In the genomic region with DNA sequence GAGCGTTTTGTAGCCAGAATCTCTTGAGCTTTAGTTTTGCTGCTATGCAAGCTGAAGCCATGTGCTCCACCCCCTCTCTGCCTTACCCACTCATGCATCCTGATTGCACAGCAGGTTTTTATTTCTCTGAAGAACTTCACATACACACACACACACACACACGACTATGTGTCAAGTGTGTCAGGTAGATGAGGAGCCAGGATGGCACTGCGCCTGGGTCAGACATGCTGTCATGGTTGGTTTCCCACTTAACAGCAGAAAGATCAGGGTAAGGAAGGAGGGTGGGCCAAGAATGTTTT, we compare ENCODE assay signal across 8 mouse cellular contexts. TPM values are rescaled to one million over a fixed set of nuclear protein-coding genes. Genes with fewer than 3 reads are reported as not detected.
DNase-seq lines count a peak whose midpoint lies in the region; ATAC-seq and TF ChIP-seq lines count a peak whose summit lies in the region.
"Had no signal": no experiment of that assay in that cellular context is flagged by ENCODE, and none has a peak within 500 bp of the region (broad histone marks: within the 10 kb centered on the region; RNA-seq: fewer than 3 reads in every experiment).

No protein-coding gene starts in this region.

- H3K9me3 ChIP-seq in forebrain, embryonic 10.5 days = no peaks in the 10 kb centered on the region
- H3K9me3 ChIP-seq in intestine, embryonic 15.5 days = no peaks in the 10 kb centered on the region
- no peaks in the 10 kb centered on the region for H3K9me3 ChIP-seq in neural tube, embryonic 13.5 days

- no peaks in the 10 kb centered on the region for H3K36me3 ChIP-seq in forebrain, embryonic 10.5 days (replicated peaks)
- 0 out of 2 replicates have a peak, but pooled peaks cover 4% of the 10 kb centered on the region for H3K36me3 ChIP-seq in intestine, embryonic 15.5 days
- peaks cover 7% of the 10 kb centered on the region for H3K36me3 ChIP-seq in neural tube, embryonic 13.5 days

- peak overlapping the region; percentile 85 for H3K4me3 ChIP-seq in layer of hippocampus, adult 2 months
- peak overlapping the region; percentile 79 for H3K4me3 ChIP-seq in forebrain, embryonic 10.5 days
- peak overlapping the region; percentile 68 for H3K4me3 ChIP-seq in intestine, embryonic 15.5 days (replicated peaks)
- peak overlapping the region; percentile 49 for H3K4me3 ChIP-seq in neural tube, embryonic 13.5 days

- peaks cover 22% of the 10 kb centered on the region for H3K4me1 ChIP-seq in forebrain, embryonic 10.5 days
- peaks cover 37% of the 10 kb centered on the region for H3K4me1 ChIP-seq in intestine, embryonic 15.5 days (replicated peaks)
- peaks cover 33% of the 10 kb centered on the region for H3K4me1 ChIP-seq in neural tube, embryonic 13.5 days (replicated peaks)

- no peak for DNase-seq in layer of hippocampus, adult 2 months (ENCODE audit: low spot score in 2 of 2)
- DNase-seq in layer of hippocampus, adult 18-20 months (ENCODE audit: low spot score in 2 of 2) = no peak
- no peak for DNase-seq in forebrain, embryonic 10.5 days (ENCODE audit: extremely low spot score, low spot score)
- no peak for DNase-seq in gastrocnemius, postnatal 10 days
- DNase-seq in layer of hippocampus, adult 9-10 months (ENCODE audit: low spot score) = no peak

- 42% methylated on average over 3 of the region's 3 CpGs for WGBS in forebrain, embryonic 10.5 days
- 29% methylated on average over 3 of the region's 3 CpGs for WGBS in intestine, embryonic 15.5 days
- 19% methylated on average over 3 of the region's 3 CpGs for WGBS in neural tube, embryonic 13.5 days

- H3K9ac ChIP-seq in intestine, embryonic 15.5 days = peak overlapping the region; percentile 64; the same call in 1 of the 2 replicates
- H3K9ac ChIP-seq in neural tube, embryonic 13.5 days = peak overlapping the region; percentile 67

- H3K4me2 ChIP-seq in intestine, embryonic 15.5 days (replicated peaks) = peak overlapping the region; percentile 100
- peak overlapping the region; percentile 98 for H3K4me2 ChIP-seq in neural tube, embryonic 13.5 days

- H3K27ac ChIP-seq in layer of hippocampus, adult 2 months = peak overlapping the region; percentile 93
- peak overlapping the region; percentile 75; the same call in 1 of the 2 replicates for H3K27ac ChIP-seq in forebrain, embryonic 10.5 days
- H3K27ac ChIP-seq in intestine, embryonic 15.5 days = peak overlapping the region; percentile 77; the same call in 1 of the 2 replicates
- peak overlapping the region; percentile 85 for H3K27ac ChIP-seq in neural tube, embryonic 13.5 days (replicated peaks)

- TF ChIP-seq CTCF in layer of hippocampus, adult 2 months (conservative IDR thresholded peaks at IDR 0.05) = no peak

- H3K27me3 ChIP-seq in forebrain, embryonic 10.5 days (ENCODE audit: poor library complexity, severe bottlenecking) = peaks cover 51% of the 10 kb centered on the region
- H3K27me3 ChIP-seq in intestine, embryonic 15.5 days (replicated peaks) = no peaks in the 10 kb centered on the region; the same call in 1 of the 2 replicates
- peaks cover 24% of the 10 kb centered on the region for H3K27me3 ChIP-seq in neural tube, embryonic 13.5 days

- no peak for ATAC-seq in intestine, embryonic 15.5 days
- no peak for ATAC-seq in neural tube, embryonic 13.5 days (ENCODE audit: low read depth)

RNA-seq across cellular contexts. Expression of gene Fam217b, which starts 0.8 kb away (rescaled TPM):
- total RNA-seq in layer of hippocampus, adult 2 months (2021) = 10 to 100 TPM; 44.5 TPM
- 10 to 100 TPM; 50.4 to 52.3 TPM for total RNA-seq in layer of hippocampus, adult 18-20 months (2021)
- 1.1 and 1.5 TPM in 2 replicates for polyA plus RNA-seq in forebrain, embryonic 10.5 days (2016; fragmentation: Nextera tagmentation; extraction: Ambion mirVana)
- 4.3 and 5.4 TPM in 2 replicates for polyA plus RNA-seq in intestine, embryonic 15.5 days (2015; fragmentation: Nextera tagmentation; extraction: Ambion mirVana)
- 10.0 and 11.0 TPM in 2 replicates for polyA plus RNA-seq in neural tube, embryonic 13.5 days (2015; fragmentation: Nextera tagmentation; extraction: Ambion mirVana)
- total RNA-seq in gastrocnemius, postnatal 10 days (2021) = 1 to 10 TPM; 6.4 to 8.2 TPM

RNA-seq across cellular contexts. Expression of gene Ppp1r3d, which starts 0.8 kb away (rescaled TPM):
- 1 to 10 TPM; 5.1 to 6.1 TPM for total RNA-seq in layer of hippocampus, adult 2 months (2021)
- total RNA-seq in layer of hippocampus, adult 18-20 months (2021) = 1 to 10 TPM; 5.7 to 6.2 TPM
- polyA plus RNA-seq in forebrain, embryonic 10.5 days (2016; fragmentation: Nextera tagmentation; extraction: Ambion mirVana) = 0.66 and 0.68 TPM in 2 replicates
- polyA plus RNA-seq in intestine, embryonic 15.5 days (2015; fragmentation: Nextera tagmentation; extraction: Ambion mirVana) = 5.0 and 5.6 TPM in 2 replicates
- polyA plus RNA-seq in neural tube, embryonic 13.5 days (2015; fragmentation: Nextera tagmentation; extraction: Ambion mirVana) = 4.8 and 5.2 TPM in 2 replicates
- 10 to 100 TPM; 10.3 to 11.6 TPM for total RNA-seq in gastrocnemius, postnatal 10 days (2021)

RNA-seq across cellular contexts. Expression of gene Sycp2, which starts 7.6 kb away (rescaled TPM):
- 1 to 10 TPM in 1 of 2 experiments, under 1 TPM in 1; 0.98 to 1.0 TPM for total RNA-seq in layer of hippocampus, adult 2 months (2021)
- total RNA-seq in layer of hippocampus, adult 18-20 months (2021) = 1 to 10 TPM in 1 of 2 experiments, under 1 TPM in 1; 0.84 to 1.1 TPM
- polyA plus RNA-seq in forebrain, embryonic 10.5 days (2016; fragmentation: Nextera tagmentation; extraction: Ambion mirVana) = 0.02 TPM in 1 of 2 replicates, not detected in the other
- 0.05 and 0.18 TPM in 2 replicates for polyA plus RNA-seq in intestine, embryonic 15.5 days (2015; fragmentation: Nextera tagmentation; extraction: Ambion mirVana)
- polyA plus RNA-seq in neural tube, embryonic 13.5 days (2015; fragmentation: Nextera tagmentation; extraction: Ambion mirVana) = 0.17 and 0.34 TPM in 2 replicates
- total RNA-seq in gastrocnemius, postnatal 10 days (2021) = under 1 TPM; 0.18 to 0.28 TPM
- total RNA-seq: liver, adult 2 months had no signal
- polyA plus RNA-seq: liver, adult 2 months had no signal

RNA-seq across cellular contexts. Expression of gene Cdh26, which starts 15.2 kb away (rescaled TPM):
- total RNA-seq in layer of hippocampus, adult 2 months (2021) = under 1 TPM in 1 of 2 experiments, not detected in 1; 0.38 TPM
- total RNA-seq in layer of hippocampus, adult 18-20 months (2021) = under 1 TPM in 1 of 2 experiments, not detected in 1; 0.69 TPM
- polyA plus RNA-seq in forebrain, embryonic 10.5 days (2016; fragmentation: Nextera tagmentation; extraction: Ambion mirVana) = 0.05 TPM in 1 of 2 replicates, not detected in the other
- polyA plus RNA-seq in intestine, embryonic 15.5 days (2015; fragmentation: Nextera tagmentation; extraction: Ambion mirVana) = 0.43 and 1.0 TPM in 2 replicates
- not detected in 2 replicates for polyA plus RNA-seq in neural tube, embryonic 13.5 days (2015; fragmentation: Nextera tagmentation; extraction: Ambion mirVana)
- under 1 TPM in 1 of 2 experiments, not detected in 1; 0.09 TPM for total RNA-seq in gastrocnemius, postnatal 10 days (2021)
- total RNA-seq: liver, adult 2 months had no signal
- polyA plus RNA-seq: liver, adult 2 months had no signal

Comparison
In these comparisons a context has a peak if more than half of its experiments do, and no peak if none do; other contexts are left out.
1. RNA of gene Fam217b, which starts 0.8 kb away (total RNA-seq): 50.4 to 52.3 TPM in layer of hippocampus, adult 18-20 months and 44.5 TPM in layer of hippocampus, adult 2 months; 6.4 to 8.2 TPM in gastrocnemius, postnatal 10 days; every median in the first group is over 4 times any median in the second.
2. Peak in every context shown above with its lines, with median percentiles within 50 percentile points of each other: H3K27ac ChIP-seq and H3K4me3 ChIP-seq.